Mouse (Mus musculus) urinary bladder, postnatal 25 days (tissue): ENCODE results near the gene Map6d1.

ENCODE experiments used
- DNase-seq: peaks from one replicate; pipeline ENCODE4 v3.0.0; 2022; ENCODE audit warnings: low spot score

The Map6d1 gene

GRCm38 (mm10) chr16:20191161-20191882 is 49.8 kb downstream of the Map6d1 start:
- no peak for DNase-seq

GRCm38 (mm10) chr16:20185368-20185767 is 55.8 kb downstream of the Map6d1 start:
- no peak for DNase-seq
